Mouse (Mus musculus) cortical plate, adult 2 months (tissue): ENCODE data around the gene Grid2. TPM values are rescaled to one million over a fixed set of nuclear protein-coding genes. Genes with fewer than 3 reads are reported as not detected.

Experiments used
- H3K27ac ChIP-seq: fragments of 200-500 bp; 2 replicates; pipeline ENCODE4 v1.5.1; 2012; ENCODE audit warnings: low read length, control low read depth, inconsistent platforms; ENCODE audit not compliant: insufficient read depth
- H3K4me1 ChIP-seq: fragments of 200-500 bp; 2 replicates; pipeline ENCODE4 v1.6.1; 2011; ENCODE audit warnings: low read length; ENCODE audit not compliant: control insufficient read depth, insufficient read depth
- H3K4me3 ChIP-seq: fragments of 200-500 bp; 2 replicates; pipeline ENCODE4 v1.5.1; 2011; ENCODE audit warnings: mild to moderate bottlenecking, low read length, control low read depth; ENCODE audit not compliant: insufficient read depth
- CTCF ChIP-seq: fragments of 200-500 bp; IDR thresholded peaks from 2 replicates; pipeline ENCODE4 v1.5.1; 2011; ENCODE audit warnings: mild to moderate bottlenecking, control low read depth, low read length; ENCODE audit not compliant: insufficient read depth; ENCODE audit errors: extremely low read depth
- POLR2A ChIP-seq: fragments of 200-500 bp; IDR thresholded peaks from 2 replicates; pipeline ENCODE4 v1.6.1; 2011; ENCODE audit warnings: mild to moderate bottlenecking, low read length, control low read depth; ENCODE audit not compliant: insufficient read depth; ENCODE audit errors: extremely low read depth
- polyA plus RNA-seq: library from polyadenylated mRNA; depleted of rRNA; stranded (reverse); fragments of >200 nt; gene quantifications from 2 replicates; pipeline ENCODE4 v1.2.3, GENCODE M21; 2012

Grid2 gene
- polyA plus RNA-seq, 1 experiment, result 9.0 TPM

GRCm38 (mm10) chr6:64327876-64328275 is 1072.2 kb downstream of the Grid2 start:
- H3K27ac ChIP-seq, result no peak overlapping the region
- TF ChIP-seq CTCF (no peak), POLR2A (no peak)
- no peak overlapping the region for H3K4me3 ChIP-seq
- H3K4me1 ChIP-seq, result no peaks in the 10 kb centered on the region

- Histone ChIP-seq H3K4me3 (no peak overlapping the region), H3K4me1 (no peaks in the 10 kb centered on the region), H3K27ac (no peak overlapping the region)
- no peak for TF ChIP-seq POLR2A
- TF ChIP-seq CTCF, result no peak
Observed at GRCm38 (mm10) chr6:64398413-64399098, 1142.9 kb downstream of the Grid2 start.

GRCm38 (mm10) chr6:64427658-64428057 is 1172.0 kb downstream of the Grid2 start:
- no peak for TF ChIP-seq CTCF
- no peak for TF ChIP-seq POLR2A
- no peak overlapping the region for H3K4me3 ChIP-seq
- H3K27ac ChIP-seq, result no peak overlapping the region
- H3K4me1 ChIP-seq, result no peaks in the 10 kb centered on the region

- Histone ChIP-seq H3K4me1 (no peaks in the 10 kb centered on the region), H3K4me3 (no peak overlapping the region)
Observed at GRCm38 (mm10) chr6:64428898-64429297, 1173.2 kb downstream of the Grid2 start.

GRCm38 (mm10) chr6:64448127-64448526 is 1192.5 kb downstream of the Grid2 start:
- H3K4me1 ChIP-seq, result no peaks in the 10 kb centered on the region
- TF ChIP-seq CTCF, result no peak
- no peak for TF ChIP-seq POLR2A
- H3K4me3 ChIP-seq, result no peak overlapping the region
- no peak overlapping the region for H3K27ac ChIP-seq

More at GRCm38 (mm10) chr6:64428898-64429297, 1173.2 kb downstream of the Grid2 start:
- H3K27ac ChIP-seq, result no peak overlapping the region
- TF ChIP-seq POLR2A (no peak), CTCF (no peak)

GRCm38 (mm10) chr6:64448864-64449355 is 1193.2 kb downstream of the Grid2 start:
- Histone ChIP-seq H3K4me1 (no peaks in the 10 kb centered on the region), H3K4me3 (no peak overlapping the region), H3K27ac (no peak overlapping the region)
- TF ChIP-seq POLR2A (no peak), CTCF (no peak)

GRCm38 (mm10) chr6:64450770-64451169 is 1195.1 kb downstream of the Grid2 start:
- Histone ChIP-seq H3K4me3 (no peak overlapping the region), H3K4me1 (no peaks in the 10 kb centered on the region), H3K27ac (no peak overlapping the region)
- TF ChIP-seq POLR2A (no peak), CTCF (no peak)

- TF ChIP-seq CTCF (no peak), POLR2A (no peak)
- H3K27ac ChIP-seq, result no peak overlapping the region
- H3K4me3 ChIP-seq, result no peak overlapping the region
- no peaks in the 10 kb centered on the region for H3K4me1 ChIP-seq
Observed at GRCm38 (mm10) chr6:64479884-64480283, 1224.2 kb downstream of the Grid2 start.

- H3K4me1 ChIP-seq, result no peaks in the 10 kb centered on the region
- H3K27ac ChIP-seq, result no peak overlapping the region
- no peak overlapping the region for H3K4me3 ChIP-seq
- TF ChIP-seq POLR2A (no peak), CTCF (no peak)
Observed at GRCm38 (mm10) chr6:64480592-64480991, 1224.9 kb downstream of the Grid2 start.
